Mouse (Mus musculus) spleen, postnatal 4 days (tissue): ENCODE measurements around the gene Pf4.

Experiments
- DNase-seq, 2 experiments: peaks; one replicate each; pipeline ENCODE4 v3.0.0; 2022; ENCODE audit warnings: low spot score in 2 of 2

Gene Pf4

GRCm38 (mm10) chr5:90771880-90772653 lies at the start of gene Pf4:
Gene Pf4, plus strand, starts transcription at chr5:90772435.
- DNase-seq, result no peak

GRCm38 (mm10) chr5:90722656-90723055 lies 49.6 kb upstream of the Pf4 start:
- DNase-seq, result no peak

GRCm38 (mm10) chr5:90728254-90728653 lies 44.0 kb upstream of the Pf4 start:
- no peak for DNase-seq

DNA sequence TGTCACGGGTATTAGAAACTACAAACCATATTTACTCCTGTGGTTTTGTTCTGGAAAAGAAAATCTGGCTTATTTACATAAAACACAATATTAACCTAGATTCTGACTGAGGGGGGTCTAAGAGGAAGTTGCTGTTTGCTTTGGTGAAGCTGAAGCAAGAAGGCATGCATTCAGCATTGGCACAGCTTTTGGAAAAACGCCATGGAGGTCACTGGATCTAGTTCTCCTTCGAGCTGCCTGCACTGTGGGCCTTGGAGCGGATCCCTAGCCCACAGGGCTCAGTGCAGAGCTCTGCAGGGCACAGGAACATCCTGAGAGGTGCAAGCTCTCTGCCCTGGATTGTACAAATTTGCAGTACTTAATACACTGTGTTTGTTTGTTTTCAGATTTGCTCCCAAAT lies 40.8 kb upstream of the Pf4 start:
- DNase-seq, result no peak

DNA sequence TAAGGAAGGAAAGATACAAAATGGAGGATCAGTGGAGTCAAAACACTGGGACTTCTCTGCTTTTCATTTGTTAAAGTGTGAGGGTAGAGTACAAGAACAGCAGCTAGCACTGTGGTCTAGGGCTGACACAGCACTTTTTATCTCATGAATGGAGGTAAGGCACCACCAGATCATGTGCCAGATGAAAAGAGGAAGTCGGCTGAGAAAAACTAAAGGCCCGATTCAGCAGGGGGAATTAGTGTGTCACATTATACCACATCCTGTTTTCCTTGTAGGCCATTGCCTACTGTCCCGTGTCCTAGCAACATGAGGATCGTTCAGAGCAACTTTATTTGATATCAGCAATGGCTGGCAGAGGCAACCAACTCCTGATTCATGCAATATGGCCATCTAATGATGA lies 30.2 kb upstream of the Pf4 start:
- DNase-seq, result no peak

GRCm38 (mm10) chr5:90753934-90754333 lies 18.3 kb upstream of the Pf4 start:
- no peak for DNase-seq

- no peak for DNase-seq
Measured at GRCm38 (mm10) chr5:90758020-90758605, 14.1 kb upstream of the Pf4 start.

- DNase-seq, result no peak
Measured at GRCm38 (mm10) chr5:90759077-90760065, 12.9 kb upstream of the Pf4 start, which contains the start of gene Cxcl5. Gene Cxcl5, plus strand, starts transcription at chr5:90759360.

DNA sequence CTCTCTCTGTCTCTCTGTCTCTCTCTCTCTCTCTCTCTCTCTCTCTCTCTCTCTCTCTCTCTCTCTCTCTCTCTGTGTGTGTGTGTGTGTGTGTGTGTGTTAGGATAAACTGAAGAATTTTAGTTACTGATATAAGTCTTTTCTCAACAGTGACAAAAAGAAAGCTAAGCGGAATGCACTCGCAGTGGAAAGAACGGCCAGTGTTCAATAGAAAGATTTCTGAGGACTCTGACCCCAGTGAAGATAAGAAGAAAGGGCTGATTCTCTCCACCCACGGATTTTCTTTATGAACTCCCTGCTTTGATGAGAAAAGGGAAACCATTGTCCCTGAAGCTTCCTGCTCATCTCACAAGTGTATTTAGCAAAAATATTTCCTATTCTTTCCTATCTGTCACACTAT lies 11.9 kb upstream of the Pf4 start:
- no peak for DNase-seq

DNA sequence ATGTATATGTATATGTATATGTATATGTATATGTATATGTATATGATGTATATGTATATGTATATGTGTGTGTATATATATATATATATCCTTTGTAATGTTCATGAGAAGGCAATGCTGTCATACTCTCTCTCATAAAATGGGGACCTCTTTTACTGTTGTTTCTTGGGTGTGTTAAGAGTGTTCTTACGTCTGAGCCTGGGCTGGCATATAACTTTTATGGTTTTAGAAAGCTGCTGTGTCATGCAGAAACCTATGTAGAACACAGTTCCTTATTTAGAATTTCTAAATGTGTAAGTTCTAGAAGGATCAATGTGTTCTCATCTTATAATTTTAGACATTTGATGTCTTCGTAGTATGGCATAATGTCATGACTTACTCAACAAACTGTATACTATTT lies 11.4 kb upstream of the Pf4 start:
- no peak for DNase-seq

- DNase-seq, result no peak
Measured at GRCm38 (mm10) chr5:90761834-90762233, 10.4 kb upstream of the Pf4 start.

GRCm38 (mm10) chr5:90763912-90764665 lies 8.1 kb upstream of the Pf4 start:
- no peak for DNase-seq

GRCm38 (mm10) chr5:90765821-90766606 lies 6.2 kb upstream of the Pf4 start:
- no peak for DNase-seq

DNA sequence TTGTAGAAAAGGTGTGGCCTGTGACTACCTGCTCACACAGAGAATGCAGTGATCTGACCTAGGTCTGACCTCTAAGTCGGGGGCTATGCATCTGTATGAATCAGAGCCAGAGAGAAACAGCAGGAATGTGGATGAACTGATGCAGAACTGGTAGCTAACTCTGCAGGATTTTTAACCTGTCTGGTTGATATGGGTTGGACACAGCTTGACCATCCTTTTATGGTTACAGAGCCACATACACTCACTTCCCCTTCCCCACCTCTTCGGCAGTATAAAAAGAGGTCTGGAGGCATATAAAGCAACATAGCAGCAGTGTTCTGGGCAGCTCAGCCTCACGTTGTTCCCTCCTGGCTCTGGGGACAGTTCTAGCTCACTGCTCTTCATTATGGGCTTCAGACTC lies 4.0 kb upstream of the Pf4 start, which contains the start of gene Ppbp:
Gene Ppbp (plus strand): TSS at position 301 of the 400 bp plus-strand sequence.
- DNase-seq, result no peak

DNA sequence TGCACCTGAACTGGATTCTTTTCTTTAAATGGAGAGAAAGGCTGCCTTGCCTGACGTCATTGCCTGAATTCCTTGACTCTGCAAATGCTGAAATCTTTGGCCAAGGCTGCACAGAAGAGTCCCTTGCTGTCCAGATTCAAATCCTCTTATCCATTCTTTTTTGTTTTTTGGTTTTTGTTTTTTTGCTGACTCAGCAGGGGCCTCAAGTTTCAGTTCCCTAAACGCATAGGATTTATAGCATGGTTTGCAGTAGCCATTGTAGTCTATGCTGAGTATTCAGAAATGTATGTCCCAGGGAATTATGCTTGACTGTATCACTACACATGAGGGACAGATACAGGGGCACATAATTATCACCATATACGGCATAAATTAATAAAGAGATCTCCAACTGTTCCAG lies 866 bp upstream of the Pf4 start:
- no peak for DNase-seq

GRCm38 (mm10) chr5:90775562-90775961 lies 3.3 kb downstream of the Pf4 start:
- DNase-seq, result no peak

DNA sequence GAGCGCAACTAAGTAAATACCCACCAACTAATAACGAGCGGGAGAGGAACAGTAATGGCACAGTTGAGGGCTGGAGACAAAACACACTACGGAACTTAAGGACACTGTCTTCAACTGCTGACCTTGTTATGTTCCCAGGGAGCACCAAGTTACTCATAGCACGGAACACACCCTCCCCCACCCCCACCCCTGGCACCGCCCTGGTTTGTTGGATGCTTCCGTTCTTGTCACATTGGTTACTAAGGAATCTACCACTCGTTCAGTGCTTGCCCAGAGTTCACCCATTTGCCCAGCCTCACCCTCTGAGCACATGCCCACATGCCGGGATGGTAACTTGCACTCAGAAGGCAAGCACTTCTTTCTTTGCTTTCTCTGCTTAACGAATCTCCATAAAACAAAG lies 5.4 kb downstream of the Pf4 start:
- no peak for DNase-seq

DNA sequence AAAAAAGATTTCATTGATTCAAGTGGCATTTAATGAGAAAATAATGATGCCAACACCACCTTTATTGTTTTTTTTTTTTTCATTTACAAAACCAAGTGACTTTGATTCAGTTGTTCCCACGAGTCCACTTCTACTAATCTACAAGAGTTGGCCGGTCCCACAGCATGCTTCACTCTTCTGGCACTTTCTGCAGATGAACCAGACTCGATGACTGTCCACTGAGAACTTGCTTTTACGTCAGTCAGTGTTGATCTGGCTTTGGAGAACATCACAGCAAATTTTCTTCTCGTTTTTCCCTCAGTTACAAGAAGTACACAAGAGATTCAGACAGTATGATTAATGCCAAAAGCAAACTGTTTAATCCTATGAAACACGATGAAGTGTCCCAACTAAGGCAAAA lies 6.6 kb downstream of the Pf4 start:
- no peak for DNase-seq

- DNase-seq, result no peak
Measured at GRCm38 (mm10) chr5:90783697-90784096, 11.5 kb downstream of the Pf4 start.

DNA sequence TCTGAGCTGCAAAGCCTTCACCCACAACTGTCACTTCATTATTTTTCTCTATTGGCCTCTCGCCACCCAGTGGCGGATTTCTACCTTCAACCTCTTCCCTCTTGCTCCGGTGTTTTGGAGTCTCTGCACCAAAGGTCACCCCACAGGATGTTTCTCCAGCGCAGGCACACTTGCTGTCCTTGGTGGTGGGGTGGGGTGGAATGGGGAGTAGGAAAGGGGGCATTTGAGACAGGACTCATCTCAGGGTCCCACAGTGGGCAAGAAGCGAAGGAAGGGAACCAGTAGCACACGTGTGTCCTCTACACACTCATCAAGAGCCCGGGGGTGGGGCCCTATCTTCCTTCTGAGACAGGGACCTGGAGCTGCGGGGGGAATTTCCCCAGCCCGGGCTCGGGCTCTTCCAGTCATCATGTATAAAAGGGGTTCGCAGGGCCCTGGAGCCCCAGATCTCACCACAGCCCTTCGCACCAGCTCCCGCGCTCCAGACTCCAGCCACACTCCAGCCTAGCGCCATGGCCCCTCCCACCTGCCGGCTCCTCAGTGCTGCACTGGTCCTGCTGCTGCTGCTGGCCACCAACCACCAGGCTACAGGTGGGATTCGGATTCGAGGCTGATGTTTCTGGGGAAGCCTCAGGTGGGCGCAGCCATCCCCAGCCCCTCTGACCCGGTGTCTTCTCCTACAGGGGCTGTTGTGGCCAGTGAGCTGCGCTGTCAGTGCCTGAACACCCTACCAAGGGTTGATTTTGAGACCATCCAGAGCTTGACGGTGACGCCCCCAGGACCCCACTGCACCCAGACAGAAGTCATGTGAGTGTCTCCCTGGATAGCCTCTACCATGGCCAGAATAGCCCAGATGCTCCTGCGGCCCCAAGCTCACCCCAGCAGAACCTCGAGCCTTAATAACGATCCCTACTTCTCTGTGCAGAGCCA lies 13.7 kb downstream of the Pf4 start, which contains the start of gene Cxcl3:
Gene Cxcl3 (plus strand): TSS at position 445 of the 930 bp plus-strand sequence.
- no peak for DNase-seq
